Mouse (Mus musculus) yolk sac, embryonic 10.5 days (tissue): Measurements from ENCODE around the gene Pde1c.

Source experiments
- DNase-seq: peaks from one replicate; pipeline ENCODE4 v3.0.0-alpha.2; 2017; ENCODE audit warnings: low spot score

The Pde1c gene

DNA sequence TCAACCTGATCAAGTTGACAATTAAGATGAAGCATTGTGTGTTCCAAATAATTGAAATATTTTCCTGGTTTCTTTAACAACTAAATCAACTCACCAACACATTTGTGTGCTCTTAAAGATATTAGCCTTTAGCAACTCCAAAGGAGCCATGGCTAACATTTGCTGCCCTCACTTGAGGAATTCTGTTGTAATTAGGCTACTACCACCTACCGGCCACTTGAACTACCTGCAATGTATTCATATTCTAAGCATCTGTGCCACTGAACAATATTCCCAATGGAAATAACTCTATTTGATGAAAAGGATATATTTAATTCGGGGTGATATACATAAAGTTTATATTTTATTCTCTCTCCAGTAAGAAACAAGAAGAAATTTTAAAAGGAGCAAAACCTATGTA, 121.0 kb downstream of the Pde1c start:
- no peak for DNase-seq

DNA sequence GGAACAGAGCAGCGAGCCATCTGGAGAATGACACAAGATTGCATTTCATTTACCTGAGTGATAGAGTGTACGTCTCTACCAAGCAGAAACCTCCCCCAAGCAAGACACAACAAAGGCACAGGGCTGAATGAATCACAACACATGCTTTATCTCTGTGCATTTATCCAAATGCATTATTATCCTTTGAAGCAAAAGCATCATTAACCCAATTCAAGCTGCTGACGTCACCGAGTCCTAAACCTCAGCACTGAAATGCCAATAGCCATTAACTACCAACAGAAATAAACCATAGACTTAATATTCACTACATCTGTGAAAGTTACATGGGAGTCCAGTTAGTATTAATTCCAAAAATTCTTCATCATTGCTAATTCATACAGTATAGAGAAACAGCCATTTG, 127.4 kb downstream of the Pde1c start:
- DNase-seq, result no peak

DNA sequence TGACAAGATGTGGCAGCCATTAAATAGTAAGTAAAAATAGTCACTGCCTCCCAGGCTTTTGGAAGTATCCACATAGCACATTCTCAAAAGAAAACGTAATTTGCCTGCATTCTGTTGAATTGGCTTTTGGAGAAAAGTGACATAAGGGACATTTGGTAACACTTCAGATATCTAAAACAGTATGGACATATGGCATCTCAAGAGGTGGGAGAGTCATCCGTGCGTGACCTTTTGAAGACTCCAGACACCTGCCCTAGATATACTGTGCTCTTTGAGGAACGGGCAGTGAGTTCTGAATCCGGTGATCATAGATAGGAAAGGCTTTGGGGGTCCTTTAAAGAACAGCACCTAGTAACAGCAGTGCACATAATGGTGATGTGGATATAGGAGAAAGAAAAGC, 143.1 kb downstream of the Pde1c start:
- no peak for DNase-seq

DNA sequence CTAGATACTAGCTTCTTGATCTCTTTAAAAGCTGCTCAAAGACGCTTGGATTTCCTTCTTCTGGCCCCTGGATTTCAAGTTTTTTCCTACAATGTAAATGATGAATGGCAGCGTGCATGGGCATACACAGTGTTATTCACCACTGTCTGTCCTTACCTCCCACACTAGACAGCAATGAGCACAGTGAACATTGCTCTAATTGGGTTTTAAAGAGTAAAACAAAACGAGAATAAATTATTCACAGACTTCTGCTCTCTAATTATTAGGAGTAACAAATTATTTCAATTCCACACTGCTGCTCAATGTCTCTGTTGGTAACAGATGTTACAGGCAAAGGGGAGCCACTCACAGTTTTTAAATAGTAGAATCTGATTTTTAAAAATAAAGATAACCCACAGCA, 146.0 kb downstream of the Pde1c start:
- no peak for DNase-seq

DNA sequence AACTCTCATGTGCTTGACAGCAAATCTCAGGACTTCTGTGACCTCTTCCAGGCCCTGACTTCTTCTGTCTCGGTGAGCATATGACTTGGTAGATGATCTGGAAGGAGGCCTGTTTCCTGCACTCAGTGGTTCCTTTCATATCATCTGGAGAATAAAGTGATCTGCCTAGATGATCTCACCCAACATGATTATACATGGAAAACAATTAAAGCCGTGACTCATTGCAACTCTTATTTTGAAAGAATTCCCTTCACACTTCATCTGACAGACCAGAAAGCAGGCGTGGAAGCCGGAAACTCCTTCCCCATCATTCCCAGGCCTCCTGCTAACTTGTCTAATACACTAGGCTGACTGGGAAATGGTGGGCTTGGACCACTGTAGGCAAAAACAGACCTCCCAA, 152.7 kb downstream of the Pde1c start:
- no peak for DNase-seq

DNA sequence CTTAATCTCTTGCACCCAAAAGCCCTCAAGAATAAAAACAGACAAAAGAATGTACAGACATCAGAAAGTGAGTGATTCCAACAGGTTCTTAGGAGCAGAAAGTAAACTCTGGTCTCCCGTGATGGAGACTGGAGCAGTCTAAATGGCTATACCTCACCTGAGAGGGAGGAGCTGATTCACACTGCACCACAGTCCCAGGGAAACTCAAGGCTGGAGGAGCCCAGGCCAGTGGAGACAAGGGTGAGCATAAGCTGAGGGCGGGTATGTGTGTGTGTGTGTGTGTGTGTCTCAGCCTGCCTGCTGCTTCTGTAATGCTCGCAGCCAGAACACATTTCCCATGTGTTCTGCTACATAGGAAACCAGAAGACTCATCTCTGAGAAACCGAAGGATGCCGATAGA, 179.7 kb downstream of the Pde1c start:
- DNase-seq, result no peak

DNA sequence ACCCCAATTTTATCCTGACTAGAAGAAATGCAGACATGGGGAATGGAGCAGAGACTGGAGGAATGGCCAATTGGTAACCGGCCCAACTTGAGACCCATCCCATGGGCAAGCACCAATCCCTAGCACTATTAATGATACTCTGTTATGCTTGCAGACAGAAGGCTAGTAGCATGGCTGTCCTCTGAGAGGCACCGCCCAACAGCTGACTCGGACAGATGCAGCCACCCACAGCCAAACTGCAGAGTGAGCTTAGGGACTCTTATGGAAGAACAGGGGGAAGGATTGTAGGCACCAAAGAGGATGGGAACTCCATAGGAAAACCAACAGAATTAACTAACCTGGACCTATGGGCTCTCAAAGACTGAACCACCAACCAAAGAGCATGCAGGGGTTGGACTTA, 192.5 kb downstream of the Pde1c start:
- no peak for DNase-seq

DNA sequence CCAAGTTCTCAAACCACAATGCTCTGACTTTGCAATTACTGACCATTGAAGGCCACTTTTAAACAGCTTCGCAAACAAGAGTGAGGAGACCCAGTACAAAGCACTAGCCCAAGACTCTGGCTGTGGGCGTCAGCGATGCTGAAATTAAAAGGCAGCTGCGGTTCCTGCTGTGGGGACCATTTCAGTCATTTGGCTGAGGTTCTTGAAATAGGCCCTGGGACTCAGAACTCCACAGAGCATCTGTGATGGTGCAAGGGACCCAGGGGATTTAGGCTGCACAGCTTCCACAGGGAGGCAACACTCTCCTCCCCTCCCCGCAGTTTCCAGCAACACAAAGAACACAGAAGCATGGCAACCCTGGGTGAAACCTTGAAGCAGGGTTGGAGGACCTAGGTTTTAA, 194.7 kb downstream of the Pde1c start:
- no peak for DNase-seq

DNA sequence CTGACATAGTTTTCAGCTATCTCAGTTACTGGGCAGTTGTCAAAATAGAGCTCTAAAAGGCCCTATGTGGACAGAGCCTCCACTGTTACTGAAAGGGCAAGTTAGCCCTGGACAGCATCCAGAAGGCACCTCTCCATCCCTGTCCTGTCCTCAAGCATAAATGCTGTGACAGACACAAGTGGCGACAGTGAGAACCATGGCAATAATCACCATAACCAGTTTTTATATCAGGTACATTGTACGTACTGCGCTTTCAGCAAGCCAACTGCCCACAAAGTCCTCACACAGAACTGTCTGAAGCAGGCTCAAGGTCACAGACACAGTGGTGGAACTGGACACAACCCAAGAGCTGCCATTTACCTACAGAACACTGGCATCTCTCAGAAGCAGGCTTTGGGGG, 195.2 kb downstream of the Pde1c start:
- DNase-seq, result no peak

DNA sequence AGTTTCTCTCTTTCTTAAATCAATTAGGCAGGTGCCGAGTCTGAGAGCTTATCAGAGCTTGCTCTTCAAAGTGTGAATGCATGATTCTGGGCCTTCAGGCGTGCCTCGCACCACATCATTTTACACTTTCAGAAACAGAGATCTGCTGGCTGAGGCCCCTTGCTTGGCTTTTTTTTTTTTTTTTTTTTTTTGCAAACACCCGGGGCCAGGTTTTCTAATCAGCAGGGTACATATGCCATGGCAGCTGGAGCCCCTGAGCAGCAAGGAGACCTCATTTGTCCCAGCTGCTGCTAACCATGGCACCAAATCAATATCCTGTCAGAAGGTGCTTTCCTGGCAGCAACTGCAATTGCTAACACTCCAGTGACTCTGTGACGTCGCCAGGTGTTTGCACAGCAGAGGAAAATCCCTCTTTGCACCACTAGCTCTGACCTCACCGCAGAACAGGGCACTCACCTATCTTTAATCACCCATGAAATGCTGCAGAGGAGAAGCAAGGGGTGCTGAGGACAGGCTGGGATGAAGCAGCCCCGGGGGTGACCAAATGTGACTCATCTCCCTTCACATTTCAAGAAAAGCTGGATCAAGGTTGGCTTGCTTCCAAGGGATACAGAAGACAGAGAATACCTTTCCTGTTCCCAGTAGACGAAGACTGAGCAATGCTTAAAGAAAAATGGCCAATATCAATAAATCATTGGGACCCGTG, 195.7 kb downstream of the Pde1c start:
- no peak for DNase-seq

DNA sequence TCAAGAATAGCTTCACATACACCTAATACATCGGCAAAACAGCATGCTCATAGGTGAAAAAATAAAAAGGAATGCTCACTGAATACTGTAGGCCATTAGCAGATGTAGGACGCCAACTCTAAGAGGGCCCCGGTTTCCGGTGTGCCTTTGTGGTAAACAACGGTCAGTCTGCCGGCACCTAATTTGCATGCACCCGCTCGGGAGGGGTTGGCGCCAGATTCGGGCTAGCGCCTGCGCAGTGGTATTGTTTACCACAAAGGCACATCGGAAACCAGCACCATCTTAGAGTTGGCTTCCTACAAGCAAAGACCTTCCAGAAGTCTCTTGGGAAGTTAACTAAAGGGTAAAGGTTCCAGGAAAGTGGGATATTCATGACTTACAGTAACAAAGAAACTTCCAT, 199.4 kb downstream of the Pde1c start:
- no peak for DNase-seq

DNA sequence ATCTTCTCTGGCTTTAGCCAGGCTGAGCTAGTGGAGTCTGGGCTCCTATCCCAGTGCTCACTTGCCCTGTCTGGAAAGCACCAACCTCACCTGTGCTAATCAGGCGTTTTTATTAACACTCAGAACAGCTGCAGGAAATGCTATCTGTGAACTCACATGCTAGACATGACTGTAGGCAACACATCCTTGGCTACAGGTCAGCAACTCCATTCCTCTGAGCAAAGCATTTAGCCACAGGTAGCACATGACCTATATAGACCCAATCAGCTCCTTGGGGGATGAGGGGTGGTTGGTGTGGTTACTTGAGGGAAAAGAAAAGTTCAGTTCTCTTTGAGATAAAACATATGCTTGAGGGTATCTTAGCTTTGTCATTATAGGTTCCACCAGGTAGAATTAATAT, 200.8 kb downstream of the Pde1c start:
- DNase-seq, result no peak

DNA sequence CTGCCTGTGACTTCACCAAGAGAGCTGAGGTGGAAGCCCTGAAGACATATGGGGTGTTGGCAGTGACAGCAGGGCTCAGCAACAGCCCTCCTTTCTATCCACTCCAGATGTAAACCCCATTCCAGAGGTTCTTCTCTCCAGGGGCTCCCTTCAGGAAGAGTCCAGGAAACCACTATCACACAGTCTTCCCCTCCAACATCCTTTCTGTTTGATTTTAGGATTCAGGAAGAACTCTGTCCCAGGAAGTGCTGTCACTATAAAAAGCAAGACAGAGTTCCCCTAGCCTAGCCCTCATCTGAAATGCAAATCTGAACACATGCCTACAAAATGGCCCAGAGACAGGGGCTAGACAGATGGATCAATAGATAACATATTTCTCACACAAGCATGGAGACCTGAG, 201.6 kb downstream of the Pde1c start:
- DNase-seq, result no peak

DNA sequence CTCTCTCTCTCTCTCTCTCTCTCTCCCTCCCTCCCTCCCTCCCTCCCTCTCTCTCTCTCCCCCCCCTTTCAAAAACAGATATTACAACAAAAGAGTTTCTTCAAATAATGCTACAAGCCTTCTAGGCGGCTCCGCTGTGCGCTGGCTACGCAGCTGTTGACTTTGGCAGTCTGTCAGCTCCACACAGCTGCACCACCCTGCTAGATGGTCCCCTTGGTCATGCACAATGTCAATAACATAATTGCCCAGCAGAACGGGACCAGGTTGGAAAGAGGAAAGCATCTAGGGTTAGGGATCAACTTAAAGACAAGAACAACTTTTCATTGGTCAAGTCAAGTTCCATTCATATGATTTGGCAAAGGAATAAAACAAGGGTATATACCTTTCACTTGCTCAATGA, 206.3 kb downstream of the Pde1c start:
- DNase-seq, result no peak

DNA sequence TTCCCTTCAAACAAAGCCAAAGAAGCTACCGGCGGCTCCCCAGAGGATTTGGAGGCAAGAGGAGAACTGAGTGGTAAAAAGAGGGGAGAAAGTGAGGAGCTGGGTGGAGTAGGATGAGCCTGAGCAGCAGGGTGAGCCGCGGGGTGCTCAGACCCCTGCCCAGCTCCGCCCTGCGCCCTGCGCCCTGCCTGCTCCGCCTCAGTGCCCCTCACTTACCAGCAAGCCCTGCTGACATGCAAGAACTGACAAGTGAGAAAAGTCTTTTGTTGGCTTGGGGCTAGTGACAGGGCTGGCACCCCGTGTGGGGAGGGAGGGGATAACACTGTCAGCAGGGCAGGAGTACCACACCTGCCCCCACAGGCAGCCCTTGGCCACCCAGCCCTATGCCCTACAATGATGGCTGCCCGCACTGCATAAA, 206.8 kb downstream of the Pde1c start:
- no peak for DNase-seq

DNA sequence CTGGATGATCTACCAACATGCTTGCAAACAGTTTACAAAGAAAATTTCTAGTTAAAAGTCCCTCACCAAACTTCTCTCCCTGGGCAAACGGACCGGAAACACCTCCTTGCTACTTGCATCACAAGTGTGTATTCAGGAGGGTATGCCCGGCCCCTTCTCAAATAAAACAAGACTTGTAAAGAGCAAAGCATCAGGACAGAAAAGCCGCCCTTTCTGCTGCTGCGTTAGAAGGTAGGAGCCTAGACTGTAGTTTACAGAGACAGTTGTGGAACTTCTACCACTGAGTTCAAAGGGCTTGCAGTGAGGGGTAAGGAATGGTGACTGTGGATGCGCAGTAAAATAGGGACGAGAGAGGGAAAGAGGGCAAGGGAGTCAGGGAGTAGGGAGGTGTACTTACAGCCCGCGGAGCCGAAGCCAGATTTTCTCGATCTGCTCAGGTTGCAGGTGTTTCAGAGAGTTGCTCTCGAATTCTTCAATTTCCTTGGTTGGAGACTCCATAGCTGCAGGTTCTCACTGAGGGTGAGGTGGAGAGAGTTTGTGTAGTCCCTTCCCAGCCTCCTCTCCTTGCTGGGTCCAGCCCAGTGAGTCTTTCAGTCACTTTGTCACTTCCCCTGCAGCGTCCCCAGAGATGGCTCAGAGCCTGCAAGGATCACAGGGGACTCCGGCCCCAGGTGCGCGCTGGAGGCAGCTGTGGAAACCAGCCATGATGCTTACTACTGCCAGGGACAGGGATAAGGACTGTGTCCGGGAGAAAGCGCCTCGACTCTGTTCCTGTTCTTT, 207.4 kb downstream of the Pde1c start:
- DNase-seq, result no peak

DNA sequence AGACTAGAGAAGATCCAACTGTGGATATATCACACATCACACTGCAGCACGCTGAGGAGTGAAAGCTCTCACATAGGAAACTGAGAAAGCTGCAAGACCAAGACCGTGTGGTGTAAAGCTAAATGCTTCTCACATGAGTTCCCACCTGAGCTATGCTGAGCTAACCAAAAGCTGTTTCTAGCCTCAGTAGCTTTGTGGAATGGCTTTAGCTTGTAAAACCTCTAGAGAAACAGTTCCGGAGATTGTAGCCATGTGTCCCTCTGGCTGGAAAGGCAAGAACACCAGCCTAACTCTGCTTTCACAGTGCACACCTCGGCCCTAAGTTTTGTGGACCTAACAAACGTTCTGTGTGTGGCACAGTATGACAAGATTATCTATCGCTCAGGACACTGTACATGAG, 208.8 kb downstream of the Pde1c start:
- no peak for DNase-seq

DNA sequence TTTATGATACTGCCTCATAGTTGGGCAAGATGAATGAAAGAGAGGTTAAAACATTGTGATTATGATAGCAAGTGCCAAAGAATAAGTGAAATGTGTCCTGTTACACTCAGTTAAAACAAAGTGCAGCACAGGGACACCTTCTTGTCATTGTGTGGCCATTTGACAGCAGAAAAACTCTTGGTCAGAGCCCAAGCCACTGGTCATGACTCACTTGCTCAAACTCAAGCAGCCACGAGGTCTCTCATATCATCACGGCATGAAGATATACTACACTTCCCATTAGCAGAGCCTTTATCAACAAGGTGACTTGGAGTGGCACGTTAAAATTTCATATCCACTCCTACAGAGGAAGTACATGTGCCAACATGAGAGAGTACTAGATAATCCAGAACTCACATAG, 209.8 kb downstream of the Pde1c start:
- DNase-seq, result no peak

DNA sequence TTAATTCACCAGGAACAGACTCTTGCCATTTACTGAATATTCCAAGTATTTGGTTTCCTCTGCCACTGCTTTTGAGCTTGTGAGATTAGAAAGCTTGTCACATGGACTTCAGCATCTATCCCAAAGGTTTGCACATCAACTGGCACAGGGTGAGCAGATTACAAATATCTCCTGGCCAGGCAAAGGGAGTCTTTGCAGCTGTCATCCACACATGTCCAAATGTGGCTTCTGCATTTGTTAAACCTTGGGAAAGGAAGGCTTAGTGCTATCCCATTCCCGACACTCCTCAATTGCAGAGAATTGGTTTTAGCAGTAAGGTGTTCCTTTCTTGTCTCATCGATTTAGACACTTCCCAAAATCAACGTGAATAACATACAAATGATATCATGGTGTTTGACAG, 221.7 kb downstream of the Pde1c start:
- no peak for DNase-seq

DNA sequence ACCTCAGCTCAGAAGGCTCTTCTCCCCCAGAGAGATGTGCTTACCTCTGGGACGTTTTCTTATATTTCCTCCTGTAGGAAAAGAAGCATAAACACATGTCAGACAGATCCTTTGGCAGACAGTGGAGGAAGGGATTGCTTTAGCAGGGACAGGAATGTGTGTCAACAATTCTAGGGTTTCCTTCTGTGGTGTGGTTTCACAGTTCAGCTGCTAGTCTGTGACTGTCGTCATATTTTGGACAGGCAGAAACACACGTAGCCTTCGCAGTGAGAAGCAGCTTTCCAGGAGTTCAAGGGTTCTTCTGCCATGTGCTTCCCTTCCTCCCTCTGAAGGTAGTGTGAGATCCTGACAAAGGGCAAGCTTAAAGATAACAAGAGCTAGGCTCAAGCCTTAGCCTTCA, 223.8 kb downstream of the Pde1c start:
- DNase-seq, result no peak

DNA sequence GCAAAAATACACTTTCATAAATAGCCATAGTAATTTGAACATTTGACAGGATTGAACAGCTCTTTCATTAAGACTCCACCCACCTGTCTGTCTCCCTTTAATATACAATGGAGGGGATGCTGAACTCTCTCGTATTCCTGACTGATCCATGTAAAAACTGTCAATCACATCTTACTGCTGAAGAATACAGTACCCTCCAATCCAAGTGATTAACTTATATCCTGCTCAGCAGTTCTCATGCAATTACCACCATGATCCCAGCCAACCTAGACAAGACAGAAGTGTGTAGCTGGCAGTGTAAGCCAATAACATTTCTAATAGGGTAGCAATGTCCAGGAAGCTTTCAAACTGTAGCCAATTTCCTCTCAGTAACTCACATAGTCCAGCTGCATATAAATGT, 226.9 kb downstream of the Pde1c start:
- no peak for DNase-seq

DNA sequence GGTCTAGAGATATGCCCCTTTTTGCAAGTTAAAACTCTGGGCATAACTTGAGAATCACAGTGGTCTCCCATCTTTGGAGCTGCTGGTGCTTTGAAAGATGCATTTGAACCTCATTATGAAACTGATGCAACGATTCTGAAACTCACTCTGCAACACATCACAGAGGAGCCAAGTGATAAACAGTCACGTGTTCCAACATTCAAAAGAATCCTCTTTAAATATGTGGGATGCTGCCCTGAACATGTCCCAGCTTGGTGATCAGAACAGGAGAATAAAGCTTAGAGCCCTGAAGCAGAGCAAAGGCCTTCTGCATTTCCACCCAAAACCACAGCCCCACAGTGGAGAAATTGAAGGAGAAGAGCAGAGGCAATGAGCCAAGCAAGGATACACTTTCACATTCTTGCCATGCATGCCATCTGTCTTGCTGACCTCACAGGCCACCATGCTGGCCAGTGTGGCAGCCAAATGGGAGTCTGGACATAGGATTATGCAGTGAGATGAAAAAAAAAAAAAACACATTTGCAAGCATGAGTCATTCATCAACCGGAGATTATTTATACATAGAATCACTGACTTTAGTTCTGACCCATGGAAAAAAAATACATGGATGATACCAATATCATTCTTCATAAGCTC, 233.0 kb downstream of the Pde1c start:
- no peak for DNase-seq

DNA sequence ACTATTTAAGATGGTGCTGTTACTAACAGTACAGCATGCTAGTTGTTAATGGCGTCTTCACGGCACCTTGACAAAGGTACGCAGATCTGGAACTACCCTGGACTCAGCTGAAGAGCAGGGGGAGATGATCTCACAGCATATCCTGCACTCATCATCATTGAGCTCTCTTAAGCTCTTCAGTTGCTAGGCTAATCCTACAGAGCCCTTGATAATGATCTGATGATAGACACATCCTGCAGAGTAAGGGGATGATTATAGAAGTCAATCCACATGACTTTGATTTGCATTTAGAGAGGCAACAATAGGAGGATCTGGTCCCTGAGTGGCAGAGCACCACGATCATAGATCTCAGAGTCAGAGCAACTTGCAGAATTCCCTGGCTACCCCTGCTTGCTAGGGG, 236.8 kb downstream of the Pde1c start:
- DNase-seq, result no peak

DNA sequence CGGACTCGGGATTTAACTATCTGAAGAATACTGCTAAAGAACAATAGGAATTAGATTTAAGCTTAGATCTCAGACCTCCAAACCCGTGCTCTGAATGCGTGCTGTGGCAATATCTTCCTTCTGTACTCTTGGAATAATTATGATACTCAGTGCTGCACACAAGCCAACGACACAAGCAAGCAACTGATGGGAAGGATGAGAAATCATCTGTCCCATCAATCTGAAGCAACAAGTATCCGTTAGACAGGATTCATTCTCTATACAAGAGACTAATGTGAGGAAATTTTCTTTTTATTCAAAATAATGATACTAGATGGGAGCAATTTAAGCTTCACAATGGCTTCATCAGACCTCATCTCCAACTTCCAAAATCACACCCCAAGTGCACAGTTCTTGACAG, 237.5 kb downstream of the Pde1c start:
- DNase-seq, result no peak
